Mouse (Mus musculus) olfactory bulb, adult 2 months (tissue): ENCODE results near the gene H2-M3. TPM values are rescaled to one million over a fixed set of nuclear protein-coding genes. Genes with fewer than 3 reads are reported as not detected.

Source experiments
- H3K27ac ChIP-seq: fragments of 200-500 bp; 2 replicates; pipeline ENCODE4 v1.5.1; 2012; ENCODE audit warnings: low read depth, low read length; ENCODE audit not compliant: insufficient read depth
- H3K4me1 ChIP-seq: fragments of 200-500 bp; 2 replicates; pipeline ENCODE4 v1.6.1; 2012; ENCODE audit warnings: low read length; ENCODE audit not compliant: control insufficient read depth, insufficient read depth
- H3K4me3 ChIP-seq: fragments of 200-500 bp; 2 replicates; pipeline ENCODE4 v1.5.1; 2012; ENCODE audit warnings: mild to moderate bottlenecking, low read depth, low read length, moderate library complexity; ENCODE audit not compliant: insufficient read depth
- CTCF ChIP-seq: fragments of 200-500 bp; IDR thresholded peaks from 2 replicates; pipeline ENCODE4 v1.5.1; 2012; ENCODE audit warnings: low read depth, mild to moderate bottlenecking, low read length, moderate library complexity; ENCODE audit not compliant: insufficient read depth
- POLR2A ChIP-seq: fragments of 200-500 bp; IDR thresholded peaks from 2 replicates; pipeline ENCODE4 v1.6.1; 2012; ENCODE audit warnings: mild to moderate bottlenecking, low read depth, low read length, moderate library complexity; ENCODE audit not compliant: insufficient read depth
- WGBS: fragments of 180-500 bp; shearing (Covaris S2); methylation state at CpG from one replicate; pipeline ENCODE4 v1.1.7; 2018; 5-methylcytosine and 5-hydroxymethylcytosine counted together
- polyA plus RNA-seq: library from polyadenylated mRNA; stranded (reverse); fragments of >200 nt; gene quantifications from 2 replicates; pipeline ENCODE4 v1.2.4, GENCODE M21; 2012; ENCODE audit warnings: low replicate concordance; ENCODE audit not compliant: missing spikeins, insufficient read depth, insufficient read length

The H2-M3 gene
- polyA plus RNA-seq, 1 experiment, result not detected

- Histone ChIP-seq H3K4me3 (no peak overlapping the region), H3K27ac (no peak overlapping the region), H3K4me1 (no peaks in the 10 kb centered on the region)
- 80% methylated on average over 2 of the region's 2 CpGs for WGBS
- TF ChIP-seq CTCF (no peak), POLR2A (no peak)
Observed at GRCm38 (mm10) chr17:37275626-37276248, 5.7 kb downstream of the H2-M3 start.

- H3K4me1 ChIP-seq, result no peaks in the 10 kb centered on the region
- no peak for TF ChIP-seq CTCF
- no peak for TF ChIP-seq POLR2A
- no peak overlapping the region for H3K4me3 ChIP-seq
- no peak overlapping the region for H3K27ac ChIP-seq
Observed at GRCm38 (mm10) chr17:37276573-37276972, 6.6 kb downstream of the H2-M3 start.

- no peak overlapping the region for H3K27ac ChIP-seq
- TF ChIP-seq POLR2A (no peak), CTCF (no peak)
- 58% methylated on average over 1 of the region's 1 CpGs for WGBS
- H3K4me3 ChIP-seq, result no peak overlapping the region
- H3K4me1 ChIP-seq, result no peaks in the 10 kb centered on the region
Observed at GRCm38 (mm10) chr17:37280331-37280730, 10.3 kb downstream of the H2-M3 start.

DNA sequence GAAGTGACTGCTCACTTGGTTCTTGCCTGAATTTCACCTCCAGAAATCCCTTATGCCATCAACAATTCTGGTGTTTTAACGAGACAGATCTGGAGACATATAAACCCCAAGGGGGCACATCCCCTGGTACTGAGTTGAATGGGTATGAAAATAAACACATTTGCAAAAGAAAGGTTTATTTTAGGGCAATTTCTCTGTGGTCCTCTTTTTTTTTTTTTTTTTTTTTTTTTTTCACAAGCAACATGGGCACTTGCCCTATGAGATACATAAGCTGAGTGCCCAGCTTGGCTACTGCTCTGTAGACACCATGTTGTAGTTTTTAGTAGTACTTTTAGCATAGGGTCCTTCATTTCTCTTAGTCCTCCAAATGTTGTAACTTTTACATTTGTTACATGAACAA lies 13.3 kb downstream of the H2-M3 start, which contains the start of gene Olfr99:
TSS of gene Olfr99 (minus strand) at position 101 of the 400 bp plus-strand sequence.
- H3K4me1 ChIP-seq, result no peaks in the 10 kb centered on the region
- TF ChIP-seq CTCF (no peak), POLR2A (no peak)
- WGBS, result 69% methylated on average over 1 of the region's 1 CpGs
- H3K27ac ChIP-seq, result no peak within 1 kb of the TSS
- no peak within 1 kb of the TSS for H3K4me3 ChIP-seq

GRCm38 (mm10) chr17:37304213-37304612 lies 34.2 kb downstream of the H2-M3 start, which contains the start of gene Olfr101:
Gene Olfr101, minus strand, starts transcription at chr17:37304313.
- WGBS, result 87% methylated on average over 4 of the region's 4 CpGs
- H3K4me3 ChIP-seq, result no peak within 1 kb of the TSS
- H3K4me1 ChIP-seq, result no peaks in the 10 kb centered on the region
- TF ChIP-seq POLR2A (no peak), CTCF (no peak)
- no peak within 1 kb of the TSS for H3K27ac ChIP-seq

DNA sequence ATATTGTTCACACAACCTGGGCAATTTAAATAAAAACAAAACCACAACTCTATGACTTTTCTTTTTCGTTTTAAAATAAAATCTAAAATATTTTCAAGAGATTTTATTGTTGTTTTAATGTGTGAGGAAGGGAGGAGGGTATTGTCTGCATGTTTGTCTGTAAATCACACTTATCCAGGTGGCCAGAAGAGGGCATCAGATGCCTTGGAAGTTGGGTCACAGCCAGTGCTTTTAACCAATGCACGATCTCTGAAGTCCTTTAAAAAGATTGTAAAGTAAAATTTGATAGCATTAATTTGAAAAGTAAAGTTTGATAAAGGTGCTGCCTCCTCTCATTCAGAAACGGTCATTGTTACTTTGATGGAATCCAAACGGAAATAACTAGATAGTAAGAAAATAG lies 38.5 kb downstream of the H2-M3 start:
- TF ChIP-seq POLR2A, result no peak
- no peak for TF ChIP-seq CTCF
- H3K4me3 ChIP-seq, result no peak overlapping the region
- H3K27ac ChIP-seq, result no peak overlapping the region
- 46% methylated on average over 4 of the region's 4 CpGs for WGBS
- H3K4me1 ChIP-seq, result no peaks in the 10 kb centered on the region

DNA sequence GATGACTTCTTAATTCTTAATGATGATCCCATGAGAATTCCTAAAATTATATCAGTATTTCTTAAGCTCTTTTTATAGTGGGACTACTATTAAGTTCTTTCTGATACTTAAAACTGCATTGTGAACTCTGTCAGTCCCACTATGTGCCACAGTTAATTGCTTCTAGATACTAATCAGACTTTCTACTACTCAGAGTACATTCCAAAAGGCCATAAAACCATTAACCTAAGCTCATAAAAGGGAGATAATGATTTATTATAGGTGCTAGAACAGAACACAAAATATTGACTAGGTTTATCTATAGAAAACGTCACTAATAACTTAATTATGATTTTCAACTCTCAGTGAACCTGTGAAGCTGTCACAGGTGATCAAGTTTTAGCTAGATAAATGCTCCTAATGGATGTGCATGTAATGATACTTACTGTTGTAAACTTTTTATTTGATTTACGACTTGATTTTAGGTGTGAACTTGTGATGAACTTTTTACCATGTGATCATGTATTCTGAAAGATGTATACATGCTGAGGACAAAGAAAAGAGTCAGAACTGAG lies 40.2 kb downstream of the H2-M3 start:
- Histone ChIP-seq H3K4me1 (no peaks in the 10 kb centered on the region), H3K27ac (no peak overlapping the region), H3K4me3 (no peak overlapping the region)
- no peak for TF ChIP-seq CTCF
- no peak for TF ChIP-seq POLR2A
- 48% methylated on average over 2 of the region's 2 CpGs for WGBS

DNA sequence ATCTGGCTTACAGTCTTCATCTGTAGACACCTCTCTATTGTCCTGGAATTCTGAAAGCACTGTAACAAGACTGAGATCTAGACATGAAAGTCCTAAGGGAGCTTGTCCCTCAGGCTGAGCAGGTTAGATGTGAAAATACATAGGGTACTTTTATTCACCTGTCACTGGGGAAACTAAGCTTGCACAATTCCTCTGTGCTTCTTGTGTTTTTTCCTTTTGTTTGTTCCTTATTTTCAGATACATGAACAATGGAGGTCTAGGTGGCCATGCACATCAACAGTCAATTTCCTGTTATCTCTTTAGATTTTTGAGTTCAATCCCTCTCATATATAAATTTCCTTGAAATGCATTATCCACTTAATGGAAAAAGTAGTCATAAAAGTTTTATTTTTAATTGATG lies 46.9 kb downstream of the H2-M3 start, which contains the start of gene Olfr102:
TSS of gene Olfr102 (minus strand) at position 101 of the 400 bp plus-strand sequence.
- Histone ChIP-seq H3K4me1 (no peaks in the 10 kb centered on the region), H3K4me3 (no peak within 1 kb of the TSS), H3K27ac (no peak within 1 kb of the TSS)
- TF ChIP-seq POLR2A (no peak), CTCF (no peak)

Other genes starting within 250 kb of the H2-M3 start
- not detected in 2 replicates for gene Mog, start 246.8 kb upstream of the H2-M3 start, polyA plus RNA-seq
- gene Gabbr1, start 224.3 kb upstream of the H2-M3 start, polyA plus RNA-seq, result 220 and 221 TPM in 2 replicates
- not detected in 2 replicates for gene Olfr90, start 181.7 kb upstream of the H2-M3 start, polyA plus RNA-seq
- gene Olfr91, start 171.9 kb upstream of the H2-M3 start, polyA plus RNA-seq, result not detected in 2 replicates
- not detected in 2 replicates for gene Olfr92, start 150.1 kb upstream of the H2-M3 start, polyA plus RNA-seq
- gene Olfr93, start 108.7 kb upstream of the H2-M3 start, polyA plus RNA-seq, result not detected in 2 replicates
- gene Ubd, start 76.3 kb upstream of the H2-M3 start, polyA plus RNA-seq, result not detected in 2 replicates
- gene Olfr94, start 69.2 kb upstream of the H2-M3 start, polyA plus RNA-seq, result not detected in 2 replicates
- not detected in 2 replicates for gene Olfr95, start 57.1 kb upstream of the H2-M3 start, polyA plus RNA-seq
- not detected in 2 replicates for gene Olfr96, start 50.1 kb upstream of the H2-M3 start, polyA plus RNA-seq
- gene Olfr97, start 32.9 kb upstream of the H2-M3 start, polyA plus RNA-seq, result not detected in 2 replicates
- not detected in 2 replicates for gene Olfr98, start 6.5 kb upstream of the H2-M3 start, polyA plus RNA-seq
- not detected in 2 replicates for gene Olfr99, start 13.2 kb downstream of the H2-M3 start, polyA plus RNA-seq
- not detected in 2 replicates for gene Olfr101, start 34.1 kb downstream of the H2-M3 start, polyA plus RNA-seq
- not detected in 2 replicates for gene Olfr102, start 46.8 kb downstream of the H2-M3 start, polyA plus RNA-seq
- gene Olfr103, start 69.5 kb downstream of the H2-M3 start, polyA plus RNA-seq, result not detected in 2 replicates
- gene Olfr104-ps, start 89.4 kb downstream of the H2-M3 start, polyA plus RNA-seq, result not detected in 2 replicates
- not detected in 2 replicates for gene Olfr105-ps, start 108.8 kb downstream of the H2-M3 start, polyA plus RNA-seq
- not detected in 2 replicates for gene Olfr106-ps, start 120.2 kb downstream of the H2-M3 start, polyA plus RNA-seq
- gene Olfr107, start 129.0 kb downstream of the H2-M3 start, polyA plus RNA-seq, result not detected in 2 replicates
- not detected in 2 replicates for gene Olfr108, start 175.3 kb downstream of the H2-M3 start, polyA plus RNA-seq
- not detected in 2 replicates for gene Olfr109, start 188.7 kb downstream of the H2-M3 start, polyA plus RNA-seq
- gene H2-M2, start 213.3 kb downstream of the H2-M3 start, polyA plus RNA-seq, result not detected in 2 replicates
- not detected in 2 replicates for gene Olfr110, start 222.2 kb downstream of the H2-M3 start, polyA plus RNA-seq
- not detected in 2 replicates for gene Olfr111, start 237.8 kb downstream of the H2-M3 start, polyA plus RNA-seq